Mouse (Mus musculus) embryonic facial prominence, embryonic 12.5 days (tissue): ENCODE measurements around the gene Arhgef6. TPM values are rescaled to one million over a fixed set of nuclear protein-coding genes. Genes with fewer than 3 reads are reported as not detected.

Experiments used
- ATAC-seq: fragments of 200-750 bp; cut with Nextera tagmentation; 2 replicates; pipeline ENCODE4 v1.8.0; 2017; ENCODE audit not compliant: insufficient number of reproducible peaks, insufficient read depth, low FRiP score, low TSS enrichment
- H3K27ac ChIP-seq: fragments of 300-500 bp; sonication (generic); 2 replicates; pipeline ENCODE4 v1.5.1; 2016; ENCODE audit warnings: mild to moderate bottlenecking
- H3K27me3 ChIP-seq: fragments of 300-500 bp; sonication (generic); 2 replicates; pipeline ENCODE4 v1.6.1; 2016; ENCODE audit warnings: mild to moderate bottlenecking, moderate library complexity
- H3K36me3 ChIP-seq: fragments of 300-500 bp; sonication (generic); 2 replicates; pipeline ENCODE4 v1.6.1; 2016; ENCODE audit warnings: mild to moderate bottlenecking
- H3K4me1 ChIP-seq: fragments of 300-500 bp; sonication (generic); 2 replicates; pipeline ENCODE4 v1.6.1; 2016
- H3K4me2 ChIP-seq: fragments of 300-500 bp; sonication (generic); replicated peaks from 2 replicates; pipeline ENCODE4 v1.6.1; 2016; ENCODE audit warnings: mild to moderate bottlenecking, moderate library complexity
- H3K4me3 ChIP-seq: fragments of 300-500 bp; sonication (generic); 2 replicates; pipeline ENCODE4 v1.5.1; 2016; ENCODE audit warnings: mild to moderate bottlenecking
- H3K9ac ChIP-seq: fragments of 300-500 bp; sonication (generic); 2 replicates; pipeline ENCODE4 v1.6.1; 2016; ENCODE audit warnings: mild to moderate bottlenecking, moderate library complexity
- H3K9me3 ChIP-seq: fragments of 300-500 bp; sonication (generic); 2 replicates; pipeline ENCODE4 v1.6.1; 2016; ENCODE audit warnings: mild to moderate bottlenecking, moderate library complexity
- WGBS: fragments of 180-500 bp; shearing (Covaris S2); methylation state at CpG from one replicate; pipeline ENCODE4 v1.1.7; 2016; 5-methylcytosine and 5-hydroxymethylcytosine counted together
- polyA plus RNA-seq: library from polyadenylated mRNA; unstranded; fragments of >200 nt; fragmentation: Nextera tagmentation; extraction: Ambion mirVana; gene quantifications from 2 replicates; pipeline ENCODE4 v1.2.1, GENCODE M21; 2016

Gene Arhgef6
- polyA plus RNA-seq, 1 experiment from 2014 or later = 9.4 TPM

- H3K9ac ChIP-seq = no peak overlapping the region
- no peaks in the 10 kb centered on the region for H3K9me3 ChIP-seq
- WGBS = 82% methylated on average over 3 of the region's 3 CpGs
- H3K4me1 ChIP-seq = no peaks in the 10 kb centered on the region
- ATAC-seq = no peak
- no peak overlapping the region for H3K4me3 ChIP-seq
- H3K4me2 ChIP-seq = no peak overlapping the region
- H3K27ac ChIP-seq = no peak overlapping the region
- no peaks in the 10 kb centered on the region for H3K27me3 ChIP-seq
- no peaks in the 10 kb centered on the region for H3K36me3 ChIP-seq
Observed at GRCm38 (mm10) chrX:57221881-57222280, 116.6 kb downstream of the Arhgef6 start.

- Histone ChIP-seq H3K9ac (no peak overlapping the region), H3K4me3 (no peak overlapping the region), H3K27ac (no peak overlapping the region), H3K9me3 (no peaks in the 10 kb centered on the region), H3K4me2 (no peak overlapping the region), H3K27me3 (no peaks in the 10 kb centered on the region), H3K36me3 (no peaks in the 10 kb centered on the region), H3K4me1 (no peaks in the 10 kb centered on the region)
- no peak for ATAC-seq
- WGBS = 87% methylated on average over 5 of the region's 5 CpGs
Observed at GRCm38 (mm10) chrX:57219563-57219962, 119.0 kb downstream of the Arhgef6 start.

- H3K4me2 ChIP-seq = no peak overlapping the region
- no peaks in the 10 kb centered on the region for H3K36me3 ChIP-seq
- H3K4me3 ChIP-seq = no peak overlapping the region
- no peaks in the 10 kb centered on the region for H3K27me3 ChIP-seq
- no peaks in the 10 kb centered on the region for H3K4me1 ChIP-seq
- no peak overlapping the region for H3K27ac ChIP-seq
- no peak overlapping the region for H3K9ac ChIP-seq
- no peaks in the 10 kb centered on the region for H3K9me3 ChIP-seq
- ATAC-seq = no peak
- 66% methylated on average over 5 of the region's 5 CpGs for WGBS
Observed at GRCm38 (mm10) chrX:57216271-57216670, 122.3 kb downstream of the Arhgef6 start.

GRCm38 (mm10) chrX:57215495-57215894, 123.0 kb downstream of the Arhgef6 start:
- H3K4me2 ChIP-seq = no peak overlapping the region
- H3K9me3 ChIP-seq = no peaks in the 10 kb centered on the region
- no peaks in the 10 kb centered on the region for H3K36me3 ChIP-seq
- ATAC-seq = no peak
- no peak overlapping the region for H3K9ac ChIP-seq
- WGBS = 91% methylated on average over 4 of the region's 4 CpGs
- no peaks in the 10 kb centered on the region for H3K27me3 ChIP-seq
- H3K27ac ChIP-seq = no peak overlapping the region
- no peaks in the 10 kb centered on the region for H3K4me1 ChIP-seq
- no peak overlapping the region for H3K4me3 ChIP-seq

- H3K36me3 ChIP-seq = no peaks in the 10 kb centered on the region
- 71% methylated on average over 3 of the region's 3 CpGs for WGBS
- no peak overlapping the region for H3K9ac ChIP-seq
- no peak overlapping the region for H3K27ac ChIP-seq
- H3K27me3 ChIP-seq = no peaks in the 10 kb centered on the region
- H3K4me1 ChIP-seq = no peaks in the 10 kb centered on the region
- H3K4me2 ChIP-seq = no peak overlapping the region
- ATAC-seq = no peak
- no peaks in the 10 kb centered on the region for H3K9me3 ChIP-seq
- no peak overlapping the region for H3K4me3 ChIP-seq
Observed at GRCm38 (mm10) chrX:57212862-57213261, 125.7 kb downstream of the Arhgef6 start.

GRCm38 (mm10) chrX:57211876-57212275, 126.7 kb downstream of the Arhgef6 start, which contains the start of gene Cd40lg:
Gene Cd40lg, plus strand, starts transcription at chrX:57212143.
- no peaks in the 10 kb centered on the region for H3K4me1 ChIP-seq
- no peak within 1 kb of the TSS for H3K27ac ChIP-seq
- no peak within 1 kb of the TSS for H3K9ac ChIP-seq
- no peak for ATAC-seq
- H3K9me3 ChIP-seq = no peaks in the 10 kb centered on the region
- no peaks in the 10 kb centered on the region for H3K27me3 ChIP-seq
- 87% methylated on average over 9 of the region's 9 CpGs for WGBS
- no peak within 1 kb of the TSS for H3K4me2 ChIP-seq
- H3K36me3 ChIP-seq = no peaks in the 10 kb centered on the region
- H3K4me3 ChIP-seq = no peak within 1 kb of the TSS

- no peak overlapping the region for H3K9ac ChIP-seq
- no peak overlapping the region for H3K27ac ChIP-seq
- 100% methylated on average over 1 of the region's 1 CpGs for WGBS
- no peaks in the 10 kb centered on the region for H3K27me3 ChIP-seq
- no peaks in the 10 kb centered on the region for H3K4me1 ChIP-seq
- ATAC-seq = no peak
- H3K4me3 ChIP-seq = no peak overlapping the region
- no peaks in the 10 kb centered on the region for H3K9me3 ChIP-seq
- H3K36me3 ChIP-seq = no peaks in the 10 kb centered on the region
- no peak overlapping the region for H3K4me2 ChIP-seq
Observed at GRCm38 (mm10) chrX:57210591-57210990, 127.9 kb downstream of the Arhgef6 start.

- Histone ChIP-seq H3K9ac (no peak overlapping the region), H3K4me3 (no peak overlapping the region), H3K27me3 (no peaks in the 10 kb centered on the region), H3K4me1 (no peaks in the 10 kb centered on the region), H3K27ac (no peak overlapping the region), H3K36me3 (no peaks in the 10 kb centered on the region), H3K9me3 (no peaks in the 10 kb centered on the region), H3K4me2 (no peak overlapping the region)
- 77% methylated on average over 2 of the region's 2 CpGs for WGBS
- no peak for ATAC-seq
Observed at GRCm38 (mm10) chrX:57200397-57200796, 138.1 kb downstream of the Arhgef6 start.

GRCm38 (mm10) chrX:57198036-57198435, 140.5 kb downstream of the Arhgef6 start:
- H3K4me1 ChIP-seq = no peaks in the 10 kb centered on the region
- no peak overlapping the region for H3K27ac ChIP-seq
- 52% methylated on average over 2 of the region's 2 CpGs for WGBS
- H3K9me3 ChIP-seq = no peaks in the 10 kb centered on the region
- no peak overlapping the region for H3K4me3 ChIP-seq
- no peak for ATAC-seq
- no peaks in the 10 kb centered on the region for H3K36me3 ChIP-seq
- no peak overlapping the region for H3K9ac ChIP-seq
- H3K27me3 ChIP-seq = no peaks in the 10 kb centered on the region
- H3K4me2 ChIP-seq = no peak overlapping the region

GRCm38 (mm10) chrX:57196319-57196718, 142.2 kb downstream of the Arhgef6 start:
- H3K36me3 ChIP-seq = no peaks in the 10 kb centered on the region
- H3K9me3 ChIP-seq = no peaks in the 10 kb centered on the region
- H3K27me3 ChIP-seq = no peaks in the 10 kb centered on the region
- no peak overlapping the region for H3K4me3 ChIP-seq
- H3K27ac ChIP-seq = no peak overlapping the region
- H3K4me1 ChIP-seq = no peaks in the 10 kb centered on the region
- H3K9ac ChIP-seq = no peak overlapping the region
- no peak overlapping the region for H3K4me2 ChIP-seq
- WGBS = 84% methylated on average over 9 of the region's 9 CpGs
- ATAC-seq = no peak

- Histone ChIP-seq H3K9ac (no peak overlapping the region), H3K27ac (no peak overlapping the region), H3K4me3 (no peak overlapping the region), H3K27me3 (no peaks in the 10 kb centered on the region), H3K9me3 (no peaks in the 10 kb centered on the region), H3K4me2 (no peak overlapping the region), H3K4me1 (no peaks in the 10 kb centered on the region), H3K36me3 (no peaks in the 10 kb centered on the region)
- WGBS = 78% methylated on average over 5 of the region's 5 CpGs
- ATAC-seq = no peak
Observed at GRCm38 (mm10) chrX:57189335-57189734, 149.2 kb downstream of the Arhgef6 start.

GRCm38 (mm10) chrX:57187301-57187700, 151.2 kb downstream of the Arhgef6 start:
- 80% methylated on average over 8 of the region's 8 CpGs for WGBS
- no peaks in the 10 kb centered on the region for H3K27me3 ChIP-seq

GRCm38 (mm10) chrX:57183359-57183758, 155.2 kb downstream of the Arhgef6 start:
- Histone ChIP-seq H3K9ac (no peak overlapping the region), H3K36me3 (no peaks in the 10 kb centered on the region), H3K27ac (no peak overlapping the region), H3K4me1 (no peaks in the 10 kb centered on the region), H3K4me2 (no peak overlapping the region), H3K4me3 (no peak overlapping the region), H3K27me3 (no peaks in the 10 kb centered on the region), H3K9me3 (no peaks in the 10 kb centered on the region)
- ATAC-seq = no peak
- 89% methylated on average over 3 of the region's 3 CpGs for WGBS

More at GRCm38 (mm10) chrX:57187301-57187700, 151.2 kb downstream of the Arhgef6 start:
- no peak for ATAC-seq
- Histone ChIP-seq H3K36me3 (no peaks in the 10 kb centered on the region), H3K9me3 (no peaks in the 10 kb centered on the region), H3K27ac (no peak overlapping the region), H3K4me3 (no peak overlapping the region), H3K4me2 (no peak overlapping the region), H3K9ac (no peak overlapping the region), H3K4me1 (no peaks in the 10 kb centered on the region)
